Mouse (Mus musculus) stomach, postnatal 0 days (tissue): ENCODE results near the gene Esrrg. TPM values are rescaled to one million over a fixed set of nuclear protein-coding genes. Genes with fewer than 3 reads are reported as not detected.

Experiments
- ATAC-seq: fragments of 200-750 bp; cut with Nextera tagmentation; 2 replicates; pipeline ENCODE4 v1.8.0; 2017; ENCODE audit not compliant: low FRiP score, low TSS enrichment
- DNase-seq: peaks from one replicate; pipeline ENCODE4 v3.0.0-alpha.2; 2016; ENCODE audit warnings: low spot score
- H3K27ac ChIP-seq: fragments of 300-500 bp; sonication (generic); replicated peaks from 2 replicates; pipeline ENCODE4 v1.5.1; 2014; ENCODE audit warnings: mild to moderate bottlenecking, control low read depth
- H3K27me3 ChIP-seq: fragments of 300-500 bp; sonication (generic); 2 replicates; pipeline ENCODE4 v1.6.1; 2014; ENCODE audit warnings: low read length; ENCODE audit not compliant: control insufficient read depth, insufficient read depth
- H3K36me3 ChIP-seq: fragments of 300-500 bp; sonication (generic); 2 replicates; pipeline ENCODE4 v1.6.1; 2014; ENCODE audit warnings: low read length, mixed read lengths; ENCODE audit not compliant: control insufficient read depth, insufficient read depth
- H3K4me1 ChIP-seq: fragments of 300-500 bp; sonication (generic); replicated peaks from 2 replicates; pipeline ENCODE4 v1.6.1; 2014; ENCODE audit warnings: antibody characterized with exemption; ENCODE audit not compliant: control insufficient read depth, insufficient read depth
- H3K4me2 ChIP-seq: fragments of 300-500 bp; sonication (generic); replicated peaks from 2 replicates; pipeline ENCODE4 v1.6.1; 2014; ENCODE audit warnings: low read depth, mild to moderate bottlenecking, control low read depth, moderate library complexity
- H3K4me3 ChIP-seq: fragments of 300-500 bp; sonication (generic); 2 replicates; pipeline ENCODE4 v1.5.1; 2014; ENCODE audit warnings: low read depth, low read length, control low read depth
- H3K9ac ChIP-seq: fragments of 300-500 bp; sonication (generic); 2 replicates; pipeline ENCODE4 v1.6.1; 2014; ENCODE audit warnings: mild to moderate bottlenecking, low read length, control low read depth, mixed read lengths
- H3K9me3 ChIP-seq: fragments of 300-500 bp; sonication (generic); 2 replicates; pipeline ENCODE4 v1.6.1; 2016; ENCODE audit warnings: low read length; ENCODE audit not compliant: control insufficient read depth
- CTCF ChIP-seq: IDR thresholded peaks from 2 replicates; pipeline ENCODE4 v1.5.1; 2016; ENCODE audit warnings: antibody characterized with exemption, low read depth, mild to moderate bottlenecking, moderate library complexity
- EP300 ChIP-seq: optimal IDR thresholded peaks from 2 replicates; pipeline ENCODE3; 2016; ENCODE audit warnings: antibody characterized with exemption
- WGBS: fragments of 180-500 bp; shearing (Covaris S2); extraction: QIAGEN DNeasy Blood & Tissue Kit; methylation state at CpG from one replicate; pipeline ENCODE4 v1.1.7; 2014; 5-methylcytosine and 5-hydroxymethylcytosine counted together
- polyA plus RNA-seq: library from polyadenylated mRNA; unstranded; fragments of >200 nt; fragmentation: Nextera tagmentation; extraction: Ambion mirVana; gene quantifications from 2 replicates; pipeline ENCODE4 v1.2.1, GENCODE M21; 2015

Gene Esrrg
- polyA plus RNA-seq, 1 experiment from 2014 or later, result 7.4 TPM

DNA sequence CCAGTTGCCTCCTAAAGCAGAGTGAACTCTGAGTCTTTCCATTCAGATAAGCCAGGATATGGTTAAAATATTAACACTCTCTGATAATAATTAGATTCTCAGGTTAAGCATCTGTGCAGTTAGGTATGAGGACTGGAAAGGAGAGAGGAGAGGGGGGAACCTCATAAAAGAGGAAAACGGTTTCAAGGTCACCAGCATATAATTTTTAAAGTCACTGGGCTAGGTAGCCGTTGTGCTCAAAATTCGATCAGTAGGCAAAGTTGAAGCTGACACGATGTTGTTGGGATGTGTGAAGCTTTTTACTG is 154.8 kb downstream of the Esrrg start:
- H3K27me3 ChIP-seq, result no peaks in the 10 kb centered on the region
- H3K27ac ChIP-seq, result no peak overlapping the region
- no peak overlapping the region for H3K9ac ChIP-seq
- TF ChIP-seq EP300, result no peak
- no peak for TF ChIP-seq CTCF
- ATAC-seq (no peak), DNase-seq (no peak)
- H3K9me3 ChIP-seq, result no peaks in the 10 kb centered on the region
- 80% methylated on average over 4 of the region's 4 CpGs for whole genome bisulfite sequencing
- H3K36me3 ChIP-seq, result no peaks in the 10 kb centered on the region
- H3K4me2 ChIP-seq, result no peak overlapping the region
- H3K4me1 ChIP-seq, result no peaks in the 10 kb centered on the region
- no peak overlapping the region for H3K4me3 ChIP-seq

DNA sequence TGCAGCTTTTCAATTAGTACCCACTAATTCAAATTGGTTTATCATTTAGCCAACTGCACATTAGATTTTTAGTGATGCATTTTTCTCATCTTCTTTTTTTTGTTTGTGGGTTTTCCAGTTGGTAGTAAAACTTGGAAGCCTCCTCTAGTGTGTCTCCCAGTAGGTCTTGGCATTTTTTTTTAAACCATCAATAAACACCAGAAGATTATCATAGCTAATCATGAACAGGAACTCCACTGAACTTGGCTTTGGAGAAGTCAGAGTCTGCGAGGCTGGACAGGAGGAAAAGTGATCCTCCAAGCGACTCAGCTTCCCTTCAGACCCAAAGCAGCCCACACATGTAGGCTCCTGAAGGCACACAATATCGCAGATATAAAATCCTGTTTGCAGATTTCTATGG is 155.2 kb downstream of the Esrrg start:
- DNase-seq (no peak), ATAC-seq (no peak)
- H3K4me2 ChIP-seq, result no peak overlapping the region
- no peaks in the 10 kb centered on the region for H3K36me3 ChIP-seq
- no peaks in the 10 kb centered on the region for H3K27me3 ChIP-seq
- H3K9ac ChIP-seq, result no peak overlapping the region
- H3K4me3 ChIP-seq, result no peak overlapping the region
- no peaks in the 10 kb centered on the region for H3K4me1 ChIP-seq
- no peaks in the 10 kb centered on the region for H3K9me3 ChIP-seq
- TF ChIP-seq EP300, result no peak
- no peak for TF ChIP-seq CTCF
- 59% methylated on average over 3 of the region's 3 CpGs for WGBS
- no peak overlapping the region for H3K27ac ChIP-seq

DNA sequence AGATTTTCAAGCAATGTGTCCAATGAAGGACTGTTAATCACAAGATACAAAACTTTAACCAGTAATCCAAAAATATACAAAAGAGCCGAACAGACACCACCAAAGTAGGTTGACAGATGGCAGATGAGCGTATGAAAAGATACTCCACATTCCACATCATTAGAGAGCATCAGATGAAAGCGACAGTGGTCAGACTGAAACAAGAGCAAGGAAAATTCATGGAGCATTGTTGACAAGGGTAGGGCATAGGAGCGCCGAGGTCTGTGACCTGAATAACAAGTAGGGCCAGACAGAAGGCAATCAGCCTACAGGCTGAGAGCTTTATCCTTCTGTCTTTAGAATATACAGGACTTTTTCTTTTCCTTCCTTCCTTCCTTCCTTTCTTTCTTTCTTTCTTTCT is 157.0 kb downstream of the Esrrg start:
- no peak for TF ChIP-seq CTCF
- TF ChIP-seq EP300, result no peak
- WGBS, result 74% methylated on average over 5 of the region's 5 CpGs
- no peak for DNase-seq

DNA sequence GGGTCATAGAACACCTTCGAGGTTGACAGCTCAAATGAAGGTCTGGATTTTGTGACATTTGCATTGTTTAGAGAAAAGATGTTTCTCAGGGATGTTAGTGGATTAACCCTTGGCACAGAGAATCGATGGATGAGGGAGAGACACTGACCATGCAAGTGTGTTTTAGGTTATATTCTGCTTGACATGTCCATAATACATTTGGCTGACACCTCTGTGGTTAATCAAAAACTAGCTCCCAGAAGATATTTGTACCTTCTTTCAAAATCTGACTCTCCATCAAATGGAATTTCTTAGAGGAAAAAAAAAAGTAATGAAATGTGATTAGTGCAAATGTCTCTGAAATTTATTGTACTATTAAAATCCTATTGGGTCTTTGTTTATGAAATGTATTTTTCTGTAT is 158.8 kb downstream of the Esrrg start:
- 41% methylated on average over 2 of the region's 2 CpGs for WGBS
- no peak for TF ChIP-seq CTCF
- no peak for TF ChIP-seq EP300
- H3K4me3 ChIP-seq, result no peak overlapping the region
- no peak for ATAC-seq
- no peaks in the 10 kb centered on the region for H3K36me3 ChIP-seq
- H3K27me3 ChIP-seq, result no peaks in the 10 kb centered on the region
- no peak overlapping the region for H3K9ac ChIP-seq
- no peak for DNase-seq
- no peak overlapping the region for H3K27ac ChIP-seq
- H3K4me1 ChIP-seq, result no peaks in the 10 kb centered on the region
- no peaks in the 10 kb centered on the region for H3K9me3 ChIP-seq
- H3K4me2 ChIP-seq, result no peak overlapping the region

More for the DNA sequence above, 157.0 kb downstream of the Esrrg start:
- Histone ChIP-seq H3K36me3 (no peaks in the 10 kb centered on the region), H3K4me2 (no peak overlapping the region), H3K4me1 (no peaks in the 10 kb centered on the region), H3K27me3 (no peaks in the 10 kb centered on the region), H3K27ac (no peak overlapping the region), H3K4me3 (no peak overlapping the region), H3K9ac (no peak overlapping the region), H3K9me3 (no peaks in the 10 kb centered on the region)
- no peak for ATAC-seq

DNA sequence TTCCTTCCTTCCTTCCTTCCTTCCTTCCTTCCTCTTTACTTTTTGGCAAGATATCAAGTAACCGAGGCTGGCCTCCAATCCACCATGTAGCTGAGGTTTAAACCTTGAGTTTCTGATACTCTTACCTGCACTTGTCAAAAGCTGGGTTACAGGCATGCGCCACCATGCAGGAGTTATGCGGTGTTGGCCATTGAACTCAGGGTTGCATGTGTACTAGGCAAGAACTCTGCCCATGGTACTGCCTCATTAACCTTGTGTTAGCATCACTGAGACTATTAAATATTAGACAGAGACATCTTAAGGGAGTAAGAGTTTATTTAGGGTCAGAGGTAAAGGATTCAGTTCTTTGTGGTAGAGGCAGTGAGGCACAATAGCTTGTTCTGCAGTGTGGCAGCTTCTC is 161.6 kb downstream of the Esrrg start:
- WGBS, result 89% methylated on average over 3 of the region's 3 CpGs
- ATAC-seq (no peak), DNase-seq (no peak)
- no peaks in the 10 kb centered on the region for H3K4me1 ChIP-seq
- no peak overlapping the region for H3K9ac ChIP-seq
- TF ChIP-seq EP300, result no peak
- TF ChIP-seq CTCF, result no peak
- H3K27me3 ChIP-seq, result no peaks in the 10 kb centered on the region
- no peak overlapping the region for H3K4me2 ChIP-seq
- H3K4me3 ChIP-seq, result no peak overlapping the region
- H3K36me3 ChIP-seq, result no peaks in the 10 kb centered on the region
- no peak overlapping the region for H3K27ac ChIP-seq
- H3K9me3 ChIP-seq, result no peaks in the 10 kb centered on the region

DNA sequence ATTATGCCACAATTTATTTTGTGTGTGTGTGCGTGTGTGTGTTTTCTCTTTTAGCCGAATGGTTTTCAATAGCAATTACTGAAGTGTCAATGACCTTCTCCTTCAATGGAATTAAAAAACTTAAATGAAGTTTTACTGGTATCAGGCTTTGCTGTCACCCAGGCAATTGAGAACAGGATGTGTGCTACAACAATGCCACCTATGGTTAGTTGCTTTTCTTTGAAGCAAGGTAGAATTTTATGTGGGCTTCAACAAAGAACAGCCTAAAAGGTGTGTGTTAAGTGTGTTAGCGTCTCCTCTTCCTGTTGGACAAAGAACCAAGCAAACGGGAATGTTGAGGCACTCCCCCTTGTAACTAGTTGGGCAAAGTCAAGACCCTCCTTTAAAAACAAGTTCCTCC is 162.5 kb downstream of the Esrrg start:
- 68% methylated on average over 4 of the region's 4 CpGs for WGBS
- no peaks in the 10 kb centered on the region for H3K36me3 ChIP-seq
- H3K4me2 ChIP-seq, result no peak overlapping the region
- H3K4me3 ChIP-seq, result no peak overlapping the region
- ATAC-seq, result no peak
- H3K4me1 ChIP-seq, result no peaks in the 10 kb centered on the region
- H3K27me3 ChIP-seq, result no peaks in the 10 kb centered on the region
- TF ChIP-seq CTCF (peak; percentile 42), EP300 (no peak)
- no peak overlapping the region for H3K9ac ChIP-seq
- H3K9me3 ChIP-seq, result no peaks in the 10 kb centered on the region
- no peak for DNase-seq
- H3K27ac ChIP-seq, result no peak overlapping the region
